Mouse (Mus musculus): ENCODE measurements around the gene 1810013L24Rik.
"Not testable (repeated sequence)": the region's sequence is repeated elsewhere in the genome, so short reads cannot be mapped to it uniquely, and the experiment has no call there.

Gene 1810013L24Rik

GRCm38 (mm10) chr16:8895301-8895700, 65.4 kb downstream of the 1810013L24Rik start:
- DNase-seq (ENCODE audit: low read depth, low spot score): peak; percentile 63

GRCm38 (mm10) chr16:8906115-8906514, 76.2 kb downstream of the 1810013L24Rik start:
- DNase-seq (ENCODE audit: low read depth, low spot score): not testable (repeated sequence)
